Mouse (Mus musculus): ENCODE data around the gene Cyb561d2. TPM values are rescaled to one million over a fixed set of nuclear protein-coding genes. Genes with fewer than 3 reads are reported as not detected.
"Not testable (repeated sequence)": the region's sequence is repeated elsewhere in the genome, so short reads cannot be mapped to it uniquely, and the experiment has no call there.

Gene Cyb561d2
- total RNA-seq, 1 experiment from 2014 or later: 13.7 TPM

DNA sequence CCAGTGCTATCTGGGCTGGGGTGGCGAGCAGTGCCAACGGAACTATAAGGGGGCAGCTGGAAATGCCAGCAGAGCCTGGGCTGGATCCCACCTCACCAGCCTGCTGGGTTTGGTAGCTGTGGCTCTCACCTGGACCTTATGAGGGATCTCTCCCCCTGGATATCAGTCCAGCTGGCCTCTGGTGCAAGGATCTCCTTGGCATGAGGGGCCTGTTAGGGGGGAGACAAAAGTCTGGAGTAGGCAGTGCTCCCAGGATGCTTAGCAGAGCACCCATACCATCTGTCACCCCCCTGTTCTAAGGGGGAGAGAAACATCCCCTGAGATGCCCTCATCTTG lies 30.3 kb upstream of the Cyb561d2 start:
- no peak for ATAC-seq (replicated peaks; ENCODE audit: low read depth, poor library complexity, severe bottlenecking)

DNA sequence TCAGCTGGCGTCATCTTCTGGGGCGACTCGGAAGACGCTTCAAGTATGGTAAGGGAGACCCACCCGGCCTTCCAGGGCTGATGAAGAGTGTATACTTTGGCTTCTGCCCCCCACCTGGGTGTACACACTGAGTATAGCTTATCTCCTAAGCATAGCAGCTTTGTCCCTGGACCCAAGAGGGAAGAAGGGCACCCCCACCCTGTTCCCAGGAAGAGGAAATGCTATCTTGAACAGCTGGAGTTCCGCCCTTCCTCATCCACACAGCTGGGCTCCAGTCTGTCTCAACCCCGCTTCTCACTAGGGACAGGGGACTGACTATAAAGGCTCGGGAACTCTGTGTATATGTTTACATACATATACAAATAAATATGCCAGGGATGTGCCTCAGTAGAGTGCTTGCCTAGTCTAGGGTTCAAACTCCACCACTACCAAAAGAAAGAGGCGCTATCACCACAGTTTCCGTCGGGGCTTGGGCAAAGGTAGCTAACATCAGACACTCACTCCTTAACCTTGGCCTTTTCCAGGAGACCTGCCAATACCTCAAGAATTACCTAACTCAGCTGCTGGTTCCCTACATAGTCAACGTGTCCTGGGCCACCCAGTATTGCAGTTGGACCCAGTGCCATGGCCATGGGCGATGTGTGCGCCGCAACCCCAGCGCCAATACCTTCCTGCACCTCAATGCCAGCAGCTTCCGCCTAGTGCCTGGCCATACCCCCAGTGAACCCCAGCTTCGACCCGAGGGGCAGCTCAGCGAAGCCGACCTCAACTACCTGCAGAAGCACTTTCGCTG lies 29.7 kb upstream of the Cyb561d2 start:
- no peak for ATAC-seq (replicated peaks; ENCODE audit: low read depth, poor library complexity, severe bottlenecking)

DNA sequence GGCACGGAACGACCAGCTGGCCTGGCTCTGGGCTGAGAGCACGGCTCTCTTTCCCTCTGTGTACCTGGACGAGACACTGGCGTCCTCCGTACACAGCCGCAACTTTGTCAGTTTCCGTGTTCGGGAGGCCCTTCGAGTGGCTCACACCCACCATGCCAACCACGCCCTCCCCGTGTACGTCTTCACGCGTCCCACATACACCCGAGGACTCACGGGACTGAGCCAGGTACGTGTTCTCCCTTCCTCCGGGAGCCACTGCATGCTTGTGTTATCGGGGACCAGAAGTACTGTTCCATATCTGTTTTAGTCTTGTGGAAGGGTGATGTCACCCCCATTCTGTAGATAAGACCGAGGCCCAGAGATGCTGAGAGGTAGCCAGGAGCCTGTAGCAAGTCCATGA lies 28.9 kb upstream of the Cyb561d2 start:
- ATAC-seq (replicated peaks; ENCODE audit: low read depth, poor library complexity, severe bottlenecking): no peak

DNA sequence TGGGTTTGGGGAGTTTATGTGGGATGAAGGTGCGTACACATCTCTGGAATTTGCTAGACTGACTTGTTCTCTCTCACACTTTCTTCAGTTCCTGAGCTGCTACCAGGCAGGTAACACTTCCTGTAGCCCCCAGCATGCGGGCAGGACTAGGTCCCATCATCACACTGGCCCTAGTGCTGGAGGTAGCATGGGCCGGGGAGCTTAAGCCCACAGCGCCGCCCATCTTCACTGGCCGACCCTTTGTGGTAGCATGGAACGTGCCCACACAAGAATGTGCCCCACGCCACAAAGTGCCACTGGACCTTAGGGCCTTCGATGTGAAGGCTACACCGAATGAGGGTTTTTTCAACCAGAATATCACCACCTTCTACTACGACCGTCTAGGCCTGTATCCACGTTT lies 28.0 kb upstream of the Cyb561d2 start:
- no peak for ATAC-seq (replicated peaks; ENCODE audit: low read depth, poor library complexity, severe bottlenecking)

DNA sequence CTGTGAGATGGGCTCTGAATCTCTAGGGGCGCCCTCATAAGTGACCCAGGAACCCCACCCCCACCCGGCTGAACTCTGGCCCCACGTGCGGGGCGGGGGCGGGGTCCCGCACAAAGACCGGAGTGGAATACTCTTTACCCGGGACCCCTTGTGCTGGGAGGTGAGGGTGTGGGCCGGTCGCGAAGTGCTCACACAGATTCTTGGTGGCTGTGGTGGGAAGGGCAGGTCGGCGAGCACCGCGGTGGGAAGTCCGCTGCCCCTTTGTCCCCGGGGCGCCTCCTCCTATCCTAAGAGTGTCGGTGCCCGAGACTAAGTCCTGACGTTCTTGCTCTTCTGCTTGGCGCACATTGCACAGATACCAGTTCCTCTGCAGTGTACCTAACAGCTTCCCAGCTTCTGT lies 27.3 kb upstream of the Cyb561d2 start:
- ATAC-seq (replicated peaks; ENCODE audit: low read depth, poor library complexity, severe bottlenecking): peak; percentile 10; the same call in 1 of the 2 replicates

DNA sequence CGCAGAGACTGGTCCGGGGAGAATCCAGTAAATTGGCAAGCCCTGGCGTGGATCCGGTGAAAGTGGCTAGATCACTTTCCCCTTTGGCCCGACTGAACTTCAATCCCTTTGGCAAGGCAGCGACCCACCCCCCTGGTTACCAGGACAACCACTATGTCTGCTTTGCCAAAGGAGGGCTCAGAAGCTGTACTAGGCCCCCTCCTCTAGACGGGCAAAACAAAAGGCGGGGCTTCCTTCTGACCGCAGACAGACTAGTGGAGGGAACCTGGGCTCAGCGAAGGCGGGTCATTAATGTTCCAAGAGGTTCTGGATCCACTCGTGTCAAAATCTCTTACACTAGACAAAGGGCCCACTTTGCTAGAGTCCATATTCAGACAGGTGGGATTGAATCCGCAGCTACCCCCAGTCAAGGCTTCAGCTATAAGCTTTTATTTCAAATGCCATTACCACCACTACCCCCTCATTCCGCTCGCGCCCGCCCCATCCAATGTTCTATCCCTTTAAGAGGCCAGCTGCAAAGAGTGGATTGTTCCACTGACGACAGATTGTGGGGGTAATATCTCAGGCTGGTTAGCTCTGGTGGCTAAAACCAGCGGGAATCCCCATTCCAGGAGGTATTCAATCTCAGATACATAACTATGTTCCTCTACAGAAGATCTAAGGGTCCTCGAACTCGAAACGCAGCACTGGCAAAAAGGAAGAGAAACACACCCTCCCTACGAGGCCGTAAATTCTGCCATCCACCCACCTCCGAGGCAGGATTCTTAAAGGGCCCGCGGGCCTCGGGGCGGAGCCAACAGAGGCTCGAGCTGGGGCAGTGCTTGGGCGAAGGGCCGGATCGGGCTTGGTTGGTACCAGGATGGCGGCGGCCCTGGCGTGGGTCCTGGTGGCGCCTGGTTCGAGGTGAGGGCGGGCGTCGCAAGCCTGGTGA lies 26.6 kb upstream of the Cyb561d2 start:
- peak; percentile 75 for ATAC-seq (replicated peaks; ENCODE audit: low read depth, poor library complexity, severe bottlenecking)

DNA sequence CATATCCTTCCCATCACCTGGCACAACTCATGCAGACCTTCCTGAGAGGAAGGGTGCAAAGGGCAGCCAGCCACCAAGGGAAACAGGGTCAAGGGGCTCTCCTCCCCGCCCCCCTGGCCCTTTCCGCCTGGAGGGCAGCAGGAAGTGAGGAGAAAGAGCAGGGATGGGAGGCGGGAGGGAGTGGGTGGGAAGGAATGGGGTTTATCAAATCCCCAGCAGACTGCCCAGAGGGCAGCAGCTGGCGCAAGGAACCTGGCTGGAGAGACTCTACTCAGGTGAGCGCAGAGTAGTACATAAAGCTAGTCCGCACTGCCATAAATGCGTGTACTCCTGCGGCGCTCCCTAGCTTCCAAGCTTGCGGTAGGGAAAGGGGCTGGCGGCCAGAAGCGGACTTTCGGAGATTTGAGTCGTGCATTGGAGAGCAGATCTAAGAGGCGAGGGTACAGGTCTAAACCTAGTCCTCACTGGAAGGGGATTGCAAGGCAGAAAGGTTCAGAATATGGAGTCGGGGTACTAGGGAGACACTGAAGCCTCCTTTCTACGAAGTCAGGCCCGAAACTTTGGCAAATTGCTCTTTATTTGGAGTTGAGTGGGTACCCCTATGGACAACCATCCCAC lies 25.8 kb upstream of the Cyb561d2 start, which contains the start of gene Hyal2:
Gene Hyal2 (plus strand): TSS at position 244 of the 618 bp plus-strand sequence.
- no peak for ATAC-seq (replicated peaks; ENCODE audit: low read depth, poor library complexity, severe bottlenecking)

DNA sequence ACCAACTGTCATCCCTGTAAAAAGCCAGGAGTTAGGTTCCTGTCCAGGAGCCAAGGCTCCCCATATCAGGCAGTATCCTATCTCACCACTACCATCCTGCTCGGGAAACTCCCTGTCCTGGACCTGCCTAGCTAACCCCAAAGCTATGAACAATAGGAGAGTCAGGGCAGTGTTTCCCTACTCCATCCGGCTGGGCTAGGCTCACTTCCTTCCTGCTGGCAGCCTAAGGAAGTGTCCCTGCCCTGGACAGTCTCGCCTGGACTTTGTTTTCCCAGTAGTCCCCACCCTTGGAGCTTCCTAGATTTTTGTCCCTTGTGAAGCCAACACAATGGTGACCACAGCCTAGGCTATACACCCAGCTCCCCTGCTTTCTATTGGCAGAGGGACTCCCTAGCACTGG lies 24.9 kb upstream of the Cyb561d2 start:
- no peak for ATAC-seq (replicated peaks; ENCODE audit: low read depth, poor library complexity, severe bottlenecking)

DNA sequence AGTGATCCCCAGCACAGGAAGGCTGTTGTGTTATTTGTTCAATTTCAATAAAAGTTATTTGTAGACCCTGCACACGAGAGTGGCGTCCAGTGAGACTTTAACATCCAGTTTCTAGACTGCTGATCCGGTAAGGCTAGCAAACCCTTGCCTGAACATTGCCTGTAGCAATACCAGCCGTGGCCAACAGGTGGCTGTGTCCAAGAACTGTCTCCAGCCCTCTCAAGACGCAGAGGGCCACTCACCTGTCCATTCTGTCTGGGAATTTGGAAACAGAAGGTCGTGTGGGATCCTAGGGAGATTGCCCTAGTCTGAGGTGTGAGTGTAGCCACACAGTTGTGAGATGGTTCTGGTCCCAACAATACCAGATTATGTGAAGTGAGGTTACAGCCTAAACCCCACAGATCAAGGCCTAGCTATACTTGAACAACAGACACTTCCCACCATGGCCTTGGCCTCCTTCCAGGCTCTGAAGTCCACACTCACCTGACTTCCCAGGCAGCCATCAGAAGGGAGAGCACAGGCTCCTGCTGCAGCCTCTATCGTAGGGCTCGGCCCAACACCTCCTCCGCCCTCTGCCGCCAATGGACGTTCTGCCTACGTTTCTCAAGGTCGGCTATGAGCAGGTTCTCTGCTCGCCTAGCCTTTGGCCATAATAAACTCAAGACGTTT lies 24.2 kb upstream of the Cyb561d2 start:
- no peak for ATAC-seq (replicated peaks; ENCODE audit: low read depth, poor library complexity, severe bottlenecking)

DNA sequence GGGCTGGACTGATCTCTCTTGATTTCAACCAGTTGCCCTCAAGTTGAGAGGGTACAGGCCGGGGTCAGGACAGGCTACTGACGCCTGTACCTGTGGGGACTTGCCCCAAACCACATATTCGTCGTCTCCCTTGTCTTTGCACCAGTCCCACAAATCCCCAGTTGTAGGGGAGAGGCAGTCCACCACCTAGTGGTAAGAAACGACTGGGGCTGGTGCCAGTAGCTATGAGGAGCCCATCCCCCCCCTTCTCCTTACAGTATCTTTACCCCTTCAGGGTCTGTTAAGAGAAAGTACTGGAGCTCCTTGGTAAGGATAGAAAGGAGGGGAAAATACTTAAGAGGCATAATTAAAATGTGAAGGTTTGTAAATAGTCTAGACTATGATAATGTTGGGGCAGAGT lies 23.6 kb upstream of the Cyb561d2 start:
- ATAC-seq (replicated peaks; ENCODE audit: low read depth, poor library complexity, severe bottlenecking): not testable (repeated sequence)

DNA sequence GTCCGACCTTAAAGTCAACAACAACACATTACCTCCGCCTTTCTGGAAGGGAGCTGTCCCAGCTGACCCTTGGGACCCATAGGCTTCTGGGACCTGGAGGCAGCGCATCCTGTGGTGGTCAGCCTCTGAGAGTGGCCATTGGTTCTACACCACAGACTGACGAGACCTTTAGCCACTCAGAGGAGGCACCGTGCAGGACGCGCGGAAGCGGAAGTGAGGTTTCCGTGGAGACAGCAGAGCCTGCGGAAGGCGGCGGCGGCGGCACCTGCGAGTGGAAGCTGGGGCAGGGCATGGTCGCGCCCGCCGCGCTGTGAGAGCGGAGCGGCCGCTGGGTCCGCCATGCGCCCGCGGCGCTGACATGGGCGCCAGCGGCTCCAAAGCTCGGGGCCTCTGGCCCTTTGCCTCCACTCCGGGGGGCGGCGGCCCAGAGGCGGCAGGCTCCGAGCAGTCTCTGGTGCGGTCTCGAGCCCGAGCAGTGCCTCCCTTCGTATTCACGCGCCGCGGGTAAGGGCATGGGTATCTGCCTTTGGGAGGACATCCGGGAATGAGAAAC lies 21.1 kb upstream of the Cyb561d2 start, which contains the start of gene Tusc2:
Gene Tusc2 (plus strand): TSS at position 227 of the 553 bp plus-strand sequence.
- ATAC-seq (replicated peaks; ENCODE audit: low read depth, poor library complexity, severe bottlenecking): peak; percentile 96

DNA sequence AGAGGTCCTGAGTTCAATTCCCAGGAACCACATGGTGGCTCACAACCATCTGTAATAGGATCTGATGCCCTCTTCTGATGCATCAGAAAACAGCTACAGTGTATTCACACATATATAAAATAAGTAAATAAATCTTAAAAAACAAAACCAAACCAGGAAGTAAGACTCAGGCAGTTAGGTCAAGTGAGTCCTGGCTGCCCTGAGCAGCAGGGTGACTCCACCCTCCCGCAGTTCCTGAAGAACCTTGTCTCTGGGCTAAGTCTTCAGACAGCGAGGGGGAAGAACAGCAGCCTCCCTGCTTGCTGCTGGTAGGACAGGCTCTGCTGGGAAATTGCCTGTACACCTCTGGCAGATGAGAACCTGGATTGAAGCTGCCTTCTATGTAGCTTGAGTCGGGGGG lies 14.4 kb upstream of the Cyb561d2 start:
- no peak for ATAC-seq (replicated peaks; ENCODE audit: low read depth, poor library complexity, severe bottlenecking)

DNA sequence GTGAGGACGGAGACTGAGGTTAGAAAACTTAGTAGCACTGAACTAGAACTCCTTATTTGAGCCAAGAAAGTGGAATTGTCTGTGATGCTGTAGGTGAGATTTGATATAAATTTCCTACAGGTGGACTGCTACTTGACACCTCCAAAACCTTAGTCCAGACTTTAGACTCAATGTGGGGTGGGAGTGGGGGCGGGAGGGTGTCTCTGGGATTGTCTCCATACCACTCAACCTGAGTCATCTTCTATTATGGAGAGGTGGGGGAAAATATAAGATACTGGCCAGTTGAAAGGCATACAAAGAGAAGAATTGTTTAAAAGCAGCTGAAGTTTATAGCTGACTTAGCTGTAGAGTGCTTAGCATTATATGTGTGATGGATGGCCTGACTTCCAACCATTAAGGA lies 13.7 kb upstream of the Cyb561d2 start:
- no peak for ATAC-seq (replicated peaks; ENCODE audit: low read depth, poor library complexity, severe bottlenecking)

DNA sequence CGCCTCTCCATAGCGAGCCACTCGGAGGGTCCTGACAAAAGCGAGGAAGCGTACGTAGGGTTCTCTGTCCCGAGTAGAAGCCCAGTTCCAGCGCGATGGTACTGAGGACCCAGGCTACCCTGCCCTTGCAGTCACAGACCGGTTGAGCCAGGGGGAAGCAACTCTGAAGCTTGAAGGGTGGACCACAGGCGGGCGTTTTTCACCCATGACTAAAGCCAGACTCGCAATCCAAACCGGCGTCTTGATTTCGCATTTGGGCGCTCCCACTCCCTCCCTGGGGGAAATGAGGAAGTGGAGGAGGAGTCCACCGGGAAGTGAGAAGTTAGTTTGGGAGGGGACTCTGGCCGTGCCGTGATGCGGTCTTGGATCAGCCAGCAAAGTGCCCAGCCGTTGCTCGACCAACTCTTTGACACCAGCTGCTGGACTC lies 13.1 kb upstream of the Cyb561d2 start:
- ATAC-seq (replicated peaks; ENCODE audit: low read depth, poor library complexity, severe bottlenecking): peak; percentile 15; the same call in 1 of the 2 replicates

DNA sequence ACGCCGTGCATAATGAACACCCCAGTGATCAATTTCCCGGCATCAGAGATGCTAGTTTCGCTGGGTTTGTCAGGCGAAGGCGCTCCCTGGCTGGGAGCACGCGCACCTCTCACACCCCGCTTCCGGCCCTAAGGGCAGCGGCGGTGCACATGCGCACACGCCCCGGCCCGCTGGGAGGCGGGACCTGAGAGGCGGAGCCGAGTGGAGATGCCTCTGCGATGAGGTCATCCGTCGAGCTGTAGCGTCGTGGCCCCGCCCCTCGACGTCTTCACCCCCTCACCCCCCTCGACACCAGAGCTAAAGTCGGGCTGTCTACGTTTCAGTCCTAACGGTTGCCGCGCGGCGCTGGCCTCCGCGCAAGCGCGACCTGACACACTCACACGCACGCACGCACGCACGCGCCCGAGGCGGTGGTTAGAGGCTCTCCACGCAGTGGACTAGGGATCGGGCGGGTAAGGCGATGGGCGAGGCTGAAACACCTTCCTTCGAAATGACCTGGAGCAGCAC lies 12.4 kb upstream of the Cyb561d2 start:
- peak; percentile 82 for ATAC-seq (replicated peaks; ENCODE audit: low read depth, poor library complexity, severe bottlenecking)

DNA sequence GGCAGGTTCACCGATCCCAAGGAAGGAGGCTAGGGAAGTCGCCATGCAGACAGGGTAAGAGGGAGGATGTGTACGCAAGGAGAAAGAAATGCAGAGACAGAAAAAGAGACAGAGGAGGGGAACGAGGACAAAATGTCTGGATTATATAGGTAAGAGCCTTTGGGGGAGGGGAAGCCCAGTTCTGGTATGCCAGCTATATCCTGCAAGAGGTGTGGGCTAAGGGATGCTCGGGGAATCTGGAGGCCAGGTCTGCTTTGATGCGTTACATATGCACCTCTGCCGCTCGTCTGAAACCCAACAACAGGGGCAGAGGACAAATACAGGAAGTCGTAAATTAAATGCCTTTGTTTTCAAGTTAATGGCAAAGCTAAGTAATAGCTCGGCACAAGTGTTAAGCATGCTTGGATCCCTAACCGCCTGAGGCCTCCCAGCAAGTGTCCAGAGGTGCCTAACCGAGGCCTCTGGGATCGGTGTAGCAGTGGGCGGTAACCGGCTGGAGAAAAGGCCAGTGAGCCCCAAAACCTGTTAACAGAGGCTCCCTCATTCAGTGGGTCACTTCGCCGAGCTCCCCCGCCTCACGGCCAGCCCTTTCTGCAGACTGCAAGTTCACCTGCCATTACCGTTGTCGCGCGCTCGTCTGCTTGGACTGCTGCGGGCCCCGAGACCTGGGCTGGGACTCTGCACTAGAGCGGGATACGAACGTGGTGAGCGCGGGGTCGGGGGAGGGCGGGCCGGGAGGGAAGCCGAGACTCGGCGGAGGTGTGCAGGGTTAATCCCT lies 11.7 kb upstream of the Cyb561d2 start:
- no peak for ATAC-seq (replicated peaks; ENCODE audit: low read depth, poor library complexity, severe bottlenecking)

DNA sequence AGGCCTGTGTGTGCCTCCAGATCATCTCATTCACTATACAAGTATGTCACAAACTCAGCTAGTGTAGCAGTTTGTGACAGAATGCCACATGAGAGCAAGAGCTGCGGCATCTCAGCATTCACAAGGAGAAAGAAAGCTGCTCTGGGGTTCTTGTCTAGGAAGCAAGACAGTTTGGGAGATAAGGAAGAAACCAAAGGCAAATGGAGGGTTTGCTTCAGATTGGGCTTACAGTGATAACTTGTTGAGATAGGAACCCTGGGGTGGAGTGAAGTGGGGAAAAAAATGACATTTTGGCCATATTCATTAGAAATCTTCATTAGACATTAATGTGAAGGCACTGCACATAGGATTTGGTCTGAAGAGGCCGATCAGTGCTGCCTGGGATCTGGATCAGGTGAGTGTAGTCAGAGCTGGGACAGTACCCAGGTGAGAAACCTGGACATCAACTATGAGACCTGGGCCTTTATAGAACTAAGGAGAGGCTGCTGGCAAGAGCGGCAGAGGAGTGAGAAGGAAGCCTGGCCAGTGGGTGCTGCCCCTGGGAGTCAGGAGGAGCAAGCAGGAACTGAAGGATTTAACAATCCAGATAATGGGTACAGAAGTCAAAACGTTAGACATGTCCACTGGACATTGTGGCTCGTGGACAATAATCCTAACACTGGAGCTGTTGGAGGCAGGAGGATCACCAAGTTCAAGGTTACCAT lies 10.8 kb upstream of the Cyb561d2 start:
- no peak for ATAC-seq (replicated peaks; ENCODE audit: low read depth, poor library complexity, severe bottlenecking)

DNA sequence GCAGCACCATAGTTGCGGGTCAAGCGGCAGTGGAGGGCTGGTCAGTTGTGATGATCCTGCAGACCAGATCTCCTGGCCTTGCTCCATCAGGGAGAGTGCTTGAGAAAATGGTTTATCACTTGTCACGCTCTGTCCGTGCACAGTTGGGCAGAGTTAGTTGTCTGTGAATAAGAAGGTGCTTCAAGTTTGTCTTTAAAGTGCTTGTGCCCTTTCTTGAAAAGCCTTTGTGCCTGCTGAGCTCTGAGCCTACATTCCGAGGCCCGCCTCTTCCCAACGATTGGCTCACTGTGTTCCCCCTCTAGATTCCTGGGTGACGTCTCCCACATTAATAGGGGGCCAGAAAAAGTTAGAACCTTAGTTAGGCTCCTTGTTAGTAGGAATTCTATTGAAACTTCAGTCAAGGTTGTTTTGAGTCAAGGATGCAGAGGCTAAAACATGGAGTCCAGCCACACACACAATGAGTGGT lies 9.9 kb upstream of the Cyb561d2 start:
- no peak for ATAC-seq (replicated peaks; ENCODE audit: low read depth, poor library complexity, severe bottlenecking)

All from common myeloid progenitor, adult 5-6 weeks (primary cell).